Mouse (Mus musculus) A20 (cell line): ENCODE data around the gene Rdm1.

ENCODE experiments used
- DNase-seq: peaks from one replicate; pipeline ENCODE4 v3.0.0-alpha.2; 2011; ENCODE audit warnings: low read depth, low spot score

Gene Rdm1

GRCm38 (mm10) chr11:101657886-101658750 is 31.1 kb downstream of the Rdm1 start:
- DNase-seq, result peak; percentile 91

- peak; percentile 92 for DNase-seq
Observed at GRCm38 (mm10) chr11:101658751-101659558, 32.0 kb downstream of the Rdm1 start.

- no peak for DNase-seq
Observed at GRCm38 (mm10) chr11:101661191-101661590, 34.2 kb downstream of the Rdm1 start.

- DNase-seq, result no peak
Observed at GRCm38 (mm10) chr11:101661786-101662185, 34.8 kb downstream of the Rdm1 start.

- no peak for DNase-seq
Observed at GRCm38 (mm10) chr11:101663229-101664027, 36.4 kb downstream of the Rdm1 start.

- DNase-seq, result peak; percentile 95
Observed at GRCm38 (mm10) chr11:101664825-101665635, 38.0 kb downstream of the Rdm1 start, which contains the start of gene Arl4d. Gene Arl4d (plus strand): TSS chr11:101665541.

- DNase-seq, result no peak
Observed at GRCm38 (mm10) chr11:101665636-101665992, 38.6 kb downstream of the Rdm1 start.

- DNase-seq, result no peak
Observed at GRCm38 (mm10) chr11:101666626-101667345, 39.8 kb downstream of the Rdm1 start.

- no peak for DNase-seq
Observed at GRCm38 (mm10) chr11:101667871-101668532, 41.0 kb downstream of the Rdm1 start.

- DNase-seq, result no peak
Observed at GRCm38 (mm10) chr11:101668546-101669261, 41.7 kb downstream of the Rdm1 start.

- no peak for DNase-seq
Observed at GRCm38 (mm10) chr11:101670334-101670733, 43.3 kb downstream of the Rdm1 start.

GRCm38 (mm10) chr11:101671255-101671654 is 44.3 kb downstream of the Rdm1 start:
- no peak for DNase-seq

- no peak for DNase-seq
Observed at GRCm38 (mm10) chr11:101673010-101673642, 46.1 kb downstream of the Rdm1 start.

- no peak for DNase-seq
Observed at GRCm38 (mm10) chr11:101674106-101674505, 47.1 kb downstream of the Rdm1 start.

GRCm38 (mm10) chr11:101675349-101675748 is 48.4 kb downstream of the Rdm1 start:
- no peak for DNase-seq

- DNase-seq, result no peak
Observed at GRCm38 (mm10) chr11:101677655-101678054, 50.7 kb downstream of the Rdm1 start.

GRCm38 (mm10) chr11:101678770-101679169 is 51.8 kb downstream of the Rdm1 start:
- DNase-seq, result no peak

GRCm38 (mm10) chr11:101679907-101680306 is 52.9 kb downstream of the Rdm1 start:
- no peak for DNase-seq
